Mouse (Mus musculus) layer of hippocampus, adult 2 months (tissue): Measurements from ENCODE around the gene Tmem229b. TPM values are rescaled to one million over a fixed set of nuclear protein-coding genes. Genes with fewer than 3 reads are reported as not detected.

Source experiments
- DNase-seq, 2 experiments: peaks; one replicate each; pipeline ENCODE4 v3.0.0; 2022; ENCODE audit warnings: low spot score in 2 of 2
- H3K27ac ChIP-seq: fragments of 200-600 bp; 2 replicates; pipeline ENCODE4 v1.8.1; 2022
- H3K4me3 ChIP-seq: fragments of 200-600 bp; 2 replicates; pipeline ENCODE4 v1.8.1; 2022; ENCODE audit warnings: mild to moderate bottlenecking
- CTCF ChIP-seq: fragments of 200-600 bp; conservative IDR thresholded peaks from 2 replicates; pipeline ENCODE4 v1.8.1; 2022; ENCODE audit warnings: antibody characterized with exemption, mild to moderate bottlenecking, moderate library complexity
- total RNA-seq, 2 experiments: library from RNA; stranded (reverse); gene quantifications; 2 replicates each; pipeline ENCODE4 v1.2.3; 2021

Tmem229b gene
- total RNA-seq, 2 experiments from 2014 or later = 27.2 TPM

DNA sequence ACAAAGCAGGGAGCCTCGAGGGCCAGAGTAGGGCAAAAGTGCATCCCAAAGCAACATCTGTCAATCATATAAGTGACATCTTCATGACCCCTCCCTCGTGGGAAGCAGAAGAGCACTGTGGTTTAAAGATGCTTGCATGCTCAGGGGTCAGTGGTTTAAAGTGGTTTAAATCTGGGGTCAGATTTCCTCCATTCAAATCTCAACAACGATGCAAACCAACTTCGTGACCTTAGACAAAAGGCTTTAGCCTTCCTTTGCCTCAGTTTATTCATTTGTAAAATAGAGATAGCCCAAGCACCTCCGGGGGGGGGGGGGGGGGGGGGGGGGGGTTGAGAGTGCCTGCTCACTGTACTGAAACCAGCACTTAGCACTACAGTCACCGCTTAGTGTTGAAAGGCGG, 10.7 kb downstream of the Tmem229b start:
- Histone ChIP-seq H3K27ac (no peak overlapping the region), H3K4me3 (no peak overlapping the region)
- TF ChIP-seq CTCF = no peak
- DNase-seq = no peak

GRCm38 (mm10) chr12:78996271-78996670, 11.2 kb downstream of the Tmem229b start:
- H3K4me3 ChIP-seq = no peak overlapping the region
- TF ChIP-seq CTCF = no peak
- H3K27ac ChIP-seq = no peak overlapping the region
- DNase-seq = no peak

- Histone ChIP-seq H3K4me3 (no peak overlapping the region), H3K27ac (peak overlapping the region; percentile 8; the same call in 1 of the 2 replicates)
- TF ChIP-seq CTCF = no peak
- DNase-seq = peak in 1 of 2 experiments; percentile 15
These were observed 19.8 kb downstream of the Tmem229b start for GRCm38 (mm10) chr12:78987581-78988081.

DNA sequence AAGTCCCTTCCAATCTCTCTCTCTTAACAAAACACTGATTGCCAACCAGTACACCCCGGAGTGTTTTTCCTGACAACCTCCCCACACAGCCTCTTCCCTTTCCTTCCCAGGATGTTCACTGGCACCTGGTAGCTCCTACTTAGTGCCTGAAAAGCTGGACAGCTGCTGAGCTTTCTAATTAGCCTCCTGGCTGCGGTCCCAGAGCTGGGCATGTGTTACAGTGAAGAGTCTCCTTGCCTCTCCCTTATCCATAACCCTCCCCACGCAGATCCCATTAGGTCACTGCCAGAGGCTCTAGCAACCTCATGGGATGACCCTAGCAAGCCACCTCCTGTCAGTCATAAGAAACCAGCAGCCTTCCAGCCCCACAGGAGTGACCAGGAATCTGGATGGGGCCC, 23.4 kb downstream of the Tmem229b start:
- DNase-seq = peak; percentile 27 to 30
- no peak for TF ChIP-seq CTCF
- no peak overlapping the region for H3K4me3 ChIP-seq
- H3K27ac ChIP-seq = no peak overlapping the region

GRCm38 (mm10) chr12:78983296-78984034, 24.0 kb downstream of the Tmem229b start:
- TF ChIP-seq CTCF = no peak
- Histone ChIP-seq H3K4me3 (no peak overlapping the region), H3K27ac (no peak overlapping the region)
- DNase-seq = no peak

DNA sequence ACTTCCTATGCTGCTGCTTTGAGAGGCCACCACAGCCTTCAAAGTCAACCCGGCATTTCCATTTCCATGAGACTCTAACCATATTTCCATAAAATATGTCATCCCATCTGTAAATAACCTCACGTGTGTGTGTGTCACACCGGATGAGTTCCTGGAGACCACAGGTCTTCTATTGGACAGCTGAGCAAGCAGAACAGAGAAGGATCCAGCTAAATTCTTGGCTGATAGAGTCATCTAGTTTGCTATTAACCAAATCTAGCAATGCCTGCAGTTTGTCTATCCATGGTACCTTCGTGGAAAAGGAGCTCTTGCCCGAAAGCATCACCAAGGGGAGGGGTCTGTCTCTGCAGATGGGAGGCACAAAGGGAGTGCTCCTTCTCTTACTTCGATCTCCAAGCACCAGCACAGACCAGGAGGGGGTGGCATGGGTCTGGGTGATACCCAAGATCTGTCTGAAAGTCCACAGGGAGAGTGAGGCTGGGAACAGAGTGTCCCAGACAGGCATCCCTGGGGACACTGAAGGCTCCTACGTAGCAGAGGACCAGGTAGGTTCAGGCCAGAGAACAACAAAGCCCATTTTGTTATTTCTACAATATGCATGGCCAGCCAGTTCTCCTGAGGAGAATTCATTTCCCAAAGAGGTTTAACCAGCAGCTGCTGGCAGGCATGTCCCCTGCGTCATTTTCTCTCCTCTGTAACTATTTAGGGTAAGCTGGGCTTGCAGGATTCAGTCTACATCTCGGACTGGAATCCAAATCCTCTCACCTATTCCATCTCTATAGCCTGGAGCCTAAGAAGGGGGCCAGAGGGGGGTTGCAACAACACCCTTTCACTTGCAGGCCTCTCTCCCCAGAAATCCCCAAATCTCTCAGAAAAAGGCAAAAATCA, 25.2 kb downstream of the Tmem229b start:
- no peak for DNase-seq
- TF ChIP-seq CTCF = no peak
- H3K4me3 ChIP-seq = no peak overlapping the region
- no peak overlapping the region for H3K27ac ChIP-seq

- no peak for TF ChIP-seq CTCF
- H3K27ac ChIP-seq = peak overlapping the region; percentile 51; the same call in 1 of the 2 replicates
- no peak for DNase-seq
These were observed 26.3 kb downstream of the Tmem229b start for GRCm38 (mm10) chr12:78981131-78981530.

DNA sequence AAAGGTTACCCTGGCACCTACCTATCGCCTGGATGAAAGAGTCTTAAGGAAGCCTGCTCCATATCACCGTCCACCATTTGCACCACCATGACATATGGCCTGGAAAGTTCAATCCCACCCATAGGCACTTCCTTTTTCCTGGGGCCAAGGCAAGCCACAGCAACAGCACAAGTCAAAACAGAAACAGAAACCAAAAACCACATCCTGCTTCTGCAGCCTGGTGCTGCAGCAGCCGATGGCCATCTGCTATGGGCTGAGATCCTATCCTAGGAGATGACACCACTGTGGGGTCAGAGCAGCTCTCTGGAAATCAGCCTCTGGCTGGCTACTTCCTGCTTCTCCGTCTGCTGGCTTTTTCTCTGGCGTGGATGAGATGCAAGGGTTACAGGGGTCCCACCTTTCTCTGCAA, 26.7 kb downstream of the Tmem229b start:
- Histone ChIP-seq H3K4me3 (no peak overlapping the region; the same call in 1 of the 2 replicates), H3K27ac (peak overlapping the region; percentile 51; the same call in 1 of the 2 replicates)
- DNase-seq = no peak
- no peak for TF ChIP-seq CTCF

More at GRCm38 (mm10) chr12:78981131-78981530, 26.3 kb downstream of the Tmem229b start:
- no peak overlapping the region for H3K4me3 ChIP-seq

GRCm38 (mm10) chr12:78977552-78977951, 29.9 kb downstream of the Tmem229b start:
- DNase-seq = no peak
- Histone ChIP-seq H3K4me3 (no peak overlapping the region), H3K27ac (no peak overlapping the region)
- no peak for TF ChIP-seq CTCF

- no peak overlapping the region for H3K27ac ChIP-seq
- no peak for TF ChIP-seq CTCF
- no peak for DNase-seq
- no peak overlapping the region for H3K4me3 ChIP-seq
These were observed 30.3 kb downstream of the Tmem229b start for GRCm38 (mm10) chr12:78977078-78977477.

DNA sequence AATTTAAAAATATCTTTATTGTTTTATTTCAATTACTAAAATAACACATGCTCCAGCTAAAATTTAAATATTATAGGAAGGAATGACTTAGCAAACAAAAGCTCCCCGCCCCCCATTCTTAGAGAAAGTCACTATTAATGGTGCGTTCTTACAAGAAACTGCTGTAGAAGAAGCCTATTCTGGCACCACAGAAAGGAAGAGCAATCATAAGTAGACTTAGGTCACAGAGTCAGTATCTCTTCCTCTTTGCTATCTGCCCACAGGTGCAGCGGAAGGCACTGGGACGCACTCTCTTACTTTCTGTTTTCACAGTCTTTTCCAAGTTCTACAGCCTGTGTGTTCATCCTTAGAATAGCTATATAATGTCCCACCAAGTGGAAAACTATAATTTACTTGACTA, 31.6 kb downstream of the Tmem229b start:
- no peak overlapping the region for H3K4me3 ChIP-seq
- DNase-seq = no peak
- no peak for TF ChIP-seq CTCF
- no peak overlapping the region for H3K27ac ChIP-seq

- no peak for DNase-seq
- Histone ChIP-seq H3K27ac (no peak overlapping the region), H3K4me3 (no peak overlapping the region)
- no peak for TF ChIP-seq CTCF
These were observed 32.7 kb downstream of the Tmem229b start for GRCm38 (mm10) chr12:78974767-78975166.

DNA sequence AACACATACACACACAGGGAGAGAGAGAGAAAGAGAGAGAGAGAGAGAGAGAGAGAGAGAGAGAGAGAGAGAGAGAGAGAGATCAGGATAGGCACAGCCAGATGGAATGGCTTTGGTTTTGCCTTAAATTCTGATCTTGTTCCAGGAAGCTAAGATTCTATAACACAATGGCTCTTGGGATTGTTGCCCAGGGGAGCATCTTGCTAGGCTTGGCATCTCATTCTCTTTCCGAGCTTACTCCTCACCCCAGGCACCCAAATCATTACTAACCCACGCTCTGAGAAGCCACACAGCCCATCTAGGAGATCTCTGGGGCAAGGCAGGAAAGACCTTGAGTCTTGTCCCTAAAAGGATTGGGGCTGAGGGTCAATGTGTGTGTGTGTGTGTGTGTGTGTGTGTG, 33.6 kb downstream of the Tmem229b start:
- Histone ChIP-seq H3K4me3 (no peak overlapping the region), H3K27ac (no peak overlapping the region)
- no peak for DNase-seq
- TF ChIP-seq CTCF = no peak
